Mouse (Mus musculus): ENCODE measurements at regions not wholly inside any gene's neighbourhood (a gene's known extent, or its start where the extent isn't known, plus 50 kb on each side); places are given as distances from the start of the nearest gene placed in this dataset.
A peak's percentile ranks its signal among the peaks of the same experiment; 100 is the strongest.

DNA sequence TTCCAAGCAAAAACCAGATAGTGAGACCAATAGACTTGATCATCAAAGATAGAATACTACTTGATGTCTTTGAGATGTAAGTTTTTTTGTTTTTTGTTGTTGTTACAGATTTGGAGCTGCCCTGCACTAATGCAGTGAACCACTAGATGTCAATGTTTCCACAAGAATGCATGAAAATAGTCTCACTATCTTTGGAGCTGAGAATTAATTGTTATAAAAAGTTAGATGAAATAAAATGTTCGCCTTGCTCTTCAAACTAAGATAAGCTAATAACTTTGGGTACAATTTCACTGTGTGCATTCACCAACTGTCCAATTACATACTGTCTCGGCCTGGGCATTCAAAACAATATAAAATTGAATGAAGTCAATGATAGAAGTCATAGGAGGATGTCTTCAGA lies 223.2 kb upstream of the Agtr1b start:
- peak in 1 of 2 experiments; percentile 50 for DNase-seq

DNA sequence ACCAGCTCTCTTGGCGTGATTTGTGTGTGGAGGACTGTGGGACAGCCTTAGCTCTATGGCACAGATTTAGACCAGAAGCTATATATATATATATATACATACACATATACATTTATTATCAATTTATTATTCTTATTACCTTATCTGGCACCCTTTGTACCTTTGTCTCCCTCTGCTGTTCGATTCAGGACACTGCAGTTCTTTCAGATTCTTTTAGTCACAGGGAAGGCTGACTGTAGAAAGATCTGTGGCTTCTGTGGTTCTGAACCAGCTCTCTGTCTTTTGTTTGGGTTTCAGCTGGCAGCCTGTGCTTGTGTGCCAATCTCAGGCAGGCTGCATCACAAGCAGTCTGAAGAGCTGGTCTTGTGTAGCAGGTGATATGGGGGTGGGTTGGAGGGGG lies 184.6 kb upstream of the Agtr1b start:
- peak in 1 of 2 experiments; percentile 4 for DNase-seq

DNA sequence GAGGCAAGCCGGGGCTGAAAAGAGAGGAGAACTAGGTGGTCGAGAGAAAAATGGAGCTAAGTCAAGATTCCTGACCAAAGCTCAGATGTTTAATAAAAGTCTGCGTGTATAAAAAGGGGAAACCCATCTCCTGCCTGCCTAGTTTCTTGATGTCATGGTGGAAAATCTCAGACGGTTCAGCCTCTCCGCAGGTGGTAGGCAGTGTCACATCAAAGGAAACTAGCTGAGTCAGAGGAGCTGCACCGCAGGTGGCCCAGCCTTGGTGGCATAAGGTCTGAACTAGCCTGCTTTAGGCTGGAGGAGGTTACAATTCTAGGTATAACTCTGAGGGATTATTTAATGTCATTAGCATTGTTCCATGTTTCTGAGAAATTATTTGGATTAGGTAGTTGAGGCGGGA lies 177.0 kb upstream of the Agtr1b start:
- DNase-seq, result no peak

DNA sequence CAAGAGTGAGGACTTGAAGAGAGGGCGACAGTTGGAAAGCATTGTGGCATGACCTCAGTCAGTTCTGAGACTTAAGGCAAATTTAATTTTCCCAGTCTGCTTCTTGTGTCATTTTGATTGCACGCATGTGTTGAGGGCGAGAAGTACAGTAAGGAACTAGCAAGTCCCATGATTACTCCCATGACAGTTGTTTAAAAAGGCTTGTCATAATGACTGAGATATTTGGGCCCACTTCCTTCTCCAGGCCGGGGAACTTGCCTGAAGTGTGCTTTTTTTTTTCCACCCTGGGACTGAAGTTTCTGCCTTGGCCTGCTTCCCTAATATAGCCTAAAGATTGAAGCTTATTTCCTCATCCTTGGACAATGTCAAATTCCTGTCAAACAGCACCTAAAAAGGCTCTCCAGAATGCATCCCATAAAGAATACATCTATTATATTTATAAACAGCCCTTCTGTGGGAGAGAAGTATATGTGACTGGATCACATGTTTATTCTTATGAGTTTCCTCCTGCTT lies 171.6 kb upstream of the Agtr1b start:
- DNase-seq, result no peak

DNA sequence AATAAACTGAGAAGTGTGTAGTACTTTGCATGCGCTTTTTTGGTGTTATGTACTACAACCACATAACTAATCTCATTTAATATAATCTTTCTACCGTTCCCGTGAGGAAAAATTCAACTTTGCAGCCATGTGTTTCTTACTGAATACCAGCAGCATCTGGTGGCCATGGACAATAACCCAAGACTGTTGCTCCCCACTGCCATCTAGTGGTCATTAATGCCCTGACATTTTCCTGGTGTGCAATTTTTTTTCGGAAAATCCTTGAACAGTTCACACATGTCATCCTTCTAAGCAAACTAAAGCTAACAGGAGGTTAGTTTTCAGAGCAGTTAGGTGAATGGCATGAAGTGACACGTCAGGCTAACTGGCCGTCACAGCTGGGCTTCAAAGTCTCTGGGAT lies 153.8 kb upstream of the Agtr1b start:
- DNase-seq, result peak in 1 of 2 experiments; percentile 25

DNA sequence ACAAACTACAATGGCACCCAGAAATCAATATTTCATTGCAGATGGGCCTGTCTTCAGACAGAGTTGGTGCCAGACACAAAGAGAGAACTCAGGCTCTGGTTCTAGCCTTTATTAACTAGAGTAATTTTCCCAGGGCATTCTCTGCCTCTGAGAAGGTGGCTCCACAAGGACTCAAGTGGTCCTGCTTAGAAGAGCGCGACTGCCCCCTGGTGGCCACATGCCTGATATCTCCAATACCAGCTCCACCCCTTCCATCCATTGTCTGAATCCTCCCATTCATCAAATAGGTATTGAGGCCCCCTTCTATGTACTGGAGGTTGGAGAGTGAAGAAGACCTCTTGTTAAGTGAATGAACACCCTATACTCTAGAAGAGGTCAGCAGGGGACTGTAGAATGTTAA lies 142.2 kb upstream of the Agtr1b start:
- DNase-seq, result peak; percentile 68 to 84

DNA sequence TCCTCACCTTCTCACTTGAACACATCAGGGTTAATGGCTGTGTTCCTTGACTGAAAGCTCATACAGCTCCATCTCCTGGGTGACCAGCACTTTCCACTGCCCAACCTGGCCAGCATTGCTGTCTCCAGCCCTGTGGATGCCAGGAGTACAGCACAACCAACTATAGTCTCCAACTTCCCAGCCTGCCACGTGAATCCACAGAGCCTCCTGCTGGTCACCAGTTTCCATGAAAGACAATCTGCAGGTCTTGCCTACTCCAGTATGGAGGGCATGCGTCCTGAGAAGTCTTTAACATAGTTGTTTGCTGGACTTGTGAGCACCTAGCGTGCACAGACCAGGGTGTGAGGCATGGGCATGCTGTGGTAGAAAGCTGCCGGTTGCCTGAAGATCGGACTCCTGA lies 138.6 kb upstream of the Agtr1b start:
- DNase-seq, result no peak
